Mouse (Mus musculus) adrenal gland, adult 18-20 months (tissue): Measurements from ENCODE around the gene Pgm5. TPM values are rescaled to one million over a fixed set of nuclear protein-coding genes. Genes with fewer than 3 reads are reported as not detected.

Source experiments
- DNase-seq, 2 experiments: peaks; one replicate each; pipeline ENCODE4 v3.0.0; 2021 to 2022; ENCODE audit warnings: low spot score in 2 of 2
- total RNA-seq, 2 experiments: library from RNA; stranded (reverse); gene quantifications; 1 replicate in 1 of 2; 2 replicates in 1 of 2; pipeline ENCODE4 v1.2.3; 2021

Pgm5 gene
- total RNA-seq, 2 experiments from 2014 or later, result 61.1 to 103 TPM

DNA sequence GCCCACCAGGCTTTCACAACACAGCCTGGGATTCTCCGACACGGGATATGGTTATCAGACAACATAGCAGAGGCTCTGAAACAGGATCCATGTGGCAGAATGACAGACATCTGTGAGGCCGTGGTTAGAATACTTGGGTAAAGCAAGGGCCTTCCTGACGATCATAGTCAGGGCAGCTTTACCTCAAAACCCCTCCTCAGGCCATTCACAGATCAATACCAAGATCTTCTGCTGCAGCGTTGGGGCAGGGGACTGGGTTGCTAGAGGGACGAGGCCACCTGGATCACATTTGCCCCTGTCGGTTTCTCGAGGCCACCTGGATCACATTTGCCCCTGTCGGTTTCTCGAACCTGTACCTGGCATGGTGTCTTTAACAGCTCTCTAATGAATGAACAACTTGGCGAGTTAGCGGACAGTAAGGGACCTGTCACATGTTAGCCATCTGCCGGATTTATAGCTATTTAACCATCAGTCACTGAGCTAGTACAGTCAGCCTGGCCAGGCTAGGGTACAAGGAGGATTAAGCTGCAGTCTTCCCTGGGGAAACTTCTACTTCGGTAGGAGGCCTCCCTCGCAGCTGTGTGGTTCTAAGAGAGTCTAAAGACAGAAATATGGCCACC is 76.5 kb downstream of the Pgm5 start:
- no peak for DNase-seq

- DNase-seq, result no peak
Measured at GRCm38 (mm10) chr19:24783736-24784135, 77.9 kb downstream of the Pgm5 start.

DNA sequence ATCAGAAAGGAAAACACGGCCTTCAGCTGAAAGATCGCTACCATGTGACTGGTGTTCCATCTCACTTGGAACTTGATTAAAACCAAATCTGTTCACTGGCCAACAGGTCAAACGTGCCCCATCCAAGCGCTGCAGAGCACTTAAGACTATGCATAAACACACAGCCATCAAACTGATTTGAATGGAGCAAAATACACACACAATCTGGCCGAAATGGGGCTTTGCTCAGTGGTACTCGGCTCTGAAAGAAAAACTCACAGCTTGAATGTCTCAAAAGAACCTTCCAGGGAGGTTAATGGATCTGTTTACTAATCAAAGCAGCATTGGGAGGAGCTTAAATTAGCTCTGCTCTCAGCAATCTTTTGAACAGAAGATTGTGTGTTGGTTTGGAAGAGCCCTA is 81.7 kb downstream of the Pgm5 start:
- DNase-seq, result no peak

DNA sequence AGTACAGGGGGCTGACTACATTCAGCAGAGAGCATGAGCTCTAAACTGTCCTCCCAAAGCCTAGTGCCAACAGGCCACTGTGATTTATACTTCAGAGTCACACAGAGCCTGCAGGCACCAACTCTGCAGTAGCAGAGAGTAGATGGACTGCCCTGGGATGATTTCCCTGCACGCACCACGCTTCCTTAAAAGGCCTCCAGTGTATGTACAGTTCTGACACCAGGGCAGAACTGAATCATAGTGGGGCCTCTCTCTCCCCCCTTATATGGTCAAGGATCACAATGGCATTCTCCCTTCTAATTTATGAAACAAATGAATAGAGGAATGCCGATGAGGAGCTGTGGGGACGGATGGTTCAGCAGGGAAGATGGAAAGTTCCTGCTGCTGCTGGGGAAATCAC is 91.3 kb downstream of the Pgm5 start:
- no peak for DNase-seq

DNA sequence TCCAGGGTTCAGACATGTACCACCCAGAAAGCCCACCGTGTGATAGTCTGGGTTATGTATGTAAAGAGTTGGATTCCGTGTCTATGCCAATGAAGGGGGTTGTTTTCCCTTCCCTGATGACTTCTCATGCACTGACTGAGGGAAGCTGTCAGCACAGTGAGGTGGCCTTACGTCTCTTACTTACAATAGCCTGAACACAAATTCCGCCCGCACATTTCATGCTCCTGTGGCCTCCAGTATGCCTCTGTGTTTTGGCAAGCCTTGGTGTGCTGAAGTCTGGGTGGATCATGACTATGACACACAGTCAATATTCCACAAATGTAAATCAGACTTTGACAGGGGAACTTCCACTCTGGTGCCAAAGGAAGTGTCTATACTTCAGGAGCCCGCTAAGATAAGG is 94.3 kb downstream of the Pgm5 start:
- DNase-seq, result no peak

DNA sequence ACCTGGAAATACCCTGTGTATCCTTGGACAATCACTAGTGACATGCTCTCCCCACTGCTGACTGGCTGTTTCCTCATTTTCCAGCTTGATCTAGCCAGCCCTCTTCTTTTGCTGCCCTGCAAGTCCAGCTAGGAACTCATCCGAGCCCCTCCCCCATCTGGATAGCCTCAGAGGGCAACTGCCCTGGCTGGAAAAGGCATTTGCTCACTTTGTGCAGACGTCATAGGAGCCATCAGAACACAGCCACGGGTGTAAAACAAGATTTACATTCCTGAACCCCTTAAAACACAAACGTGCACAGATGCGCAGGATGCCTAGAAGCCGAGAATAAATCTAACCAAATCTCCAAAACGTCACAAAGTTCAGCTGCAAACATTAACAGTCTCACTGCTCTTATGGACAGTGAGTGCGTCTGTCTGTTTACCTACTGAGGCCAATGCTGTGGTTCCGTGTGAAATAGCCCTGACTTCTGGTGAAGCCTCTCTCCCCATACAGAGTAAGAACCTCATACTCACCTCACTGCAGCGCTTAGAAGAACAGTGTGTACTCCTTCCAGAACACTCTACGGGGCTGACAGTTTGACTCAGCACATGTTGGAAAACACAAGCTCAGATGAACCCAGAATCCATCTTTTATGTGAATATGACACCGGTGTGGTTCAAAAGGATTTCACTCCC is 99.0 kb downstream of the Pgm5 start:
- no peak for DNase-seq

- DNase-seq, result no peak
Measured at GRCm38 (mm10) chr19:24756627-24757026, 105.0 kb downstream of the Pgm5 start.

- no peak for DNase-seq
Measured at GRCm38 (mm10) chr19:24754440-24754785, 107.2 kb downstream of the Pgm5 start.

GRCm38 (mm10) chr19:24753617-24754439 is 107.8 kb downstream of the Pgm5 start:
- DNase-seq, result no peak

DNA sequence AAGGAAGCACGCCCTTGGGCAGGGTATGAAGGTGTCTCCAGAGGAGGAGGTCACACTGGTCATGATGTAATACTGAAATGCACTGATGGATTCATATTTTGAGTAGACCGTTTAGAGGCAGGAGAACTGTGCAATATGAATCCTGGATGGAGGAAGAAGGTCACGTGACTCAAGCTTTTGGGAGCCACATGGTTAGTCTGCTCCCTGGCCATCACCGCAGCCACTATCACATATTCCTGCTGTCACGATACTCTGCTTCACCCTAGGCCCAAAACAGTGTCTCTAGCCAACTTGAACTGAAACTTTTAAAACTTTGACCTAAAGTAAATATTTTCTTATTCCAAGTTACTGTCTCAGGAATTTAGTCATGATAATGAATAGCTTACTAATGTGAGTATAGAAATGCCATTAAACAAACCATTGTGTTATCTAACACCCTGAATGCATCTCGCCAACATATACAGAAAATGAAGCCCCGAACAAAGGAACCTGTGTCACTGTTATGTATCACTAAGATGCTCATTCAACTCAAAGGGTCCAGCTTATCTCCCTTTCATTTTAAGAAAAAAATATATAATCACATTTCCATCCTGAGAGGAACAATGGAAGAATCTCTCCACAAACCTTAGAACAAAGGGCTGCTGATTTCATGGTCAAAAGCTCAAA is 108.6 kb downstream of the Pgm5 start:
- DNase-seq, result no peak

DNA sequence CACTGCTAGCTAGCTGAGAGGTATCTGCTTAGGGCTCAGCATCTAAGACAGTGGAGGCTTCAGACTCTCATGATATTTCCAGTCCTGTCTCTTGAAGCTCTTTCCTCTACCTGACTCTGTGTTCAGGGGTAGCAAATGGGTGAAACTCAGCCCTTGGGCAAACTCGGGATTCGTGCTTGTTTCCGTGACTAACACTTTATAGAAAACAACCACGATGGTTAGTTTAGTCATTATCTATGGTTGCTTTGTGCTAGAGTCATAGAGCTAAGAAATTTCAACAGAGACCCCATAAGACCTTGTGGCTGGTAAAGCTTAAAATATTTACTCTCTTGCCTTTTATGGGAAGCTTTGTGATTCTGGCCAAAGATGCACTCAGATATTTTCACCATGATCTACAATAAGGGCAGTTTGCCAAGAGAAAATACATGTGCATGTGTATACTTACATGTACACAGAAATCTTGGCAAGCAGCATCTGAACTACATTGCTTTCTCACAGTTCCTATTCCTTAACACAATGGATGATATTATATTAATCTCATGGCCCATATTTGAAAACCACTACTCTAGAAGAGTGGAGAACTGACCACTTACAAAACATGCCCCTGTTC is 115.3 kb downstream of the Pgm5 start:
- DNase-seq, result no peak

DNA sequence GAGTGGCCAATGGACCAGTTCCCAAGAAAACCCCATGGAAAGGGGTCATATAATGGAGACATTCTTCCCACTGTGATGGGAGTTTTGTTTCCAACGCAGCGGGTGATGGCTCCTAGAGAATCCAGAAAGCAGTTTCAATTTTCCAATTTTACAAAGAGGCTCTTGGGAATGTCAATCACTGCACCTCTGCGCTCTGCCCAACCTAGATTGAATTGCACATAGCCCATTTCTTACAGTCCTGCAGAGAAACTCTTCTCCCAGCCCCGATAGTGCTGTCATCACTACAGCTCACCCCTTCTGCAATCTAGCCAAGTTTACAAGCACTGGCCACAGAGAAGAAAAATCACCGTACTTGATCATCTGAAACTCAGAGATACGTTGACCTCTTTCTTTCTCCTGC is 119.0 kb downstream of the Pgm5 start:
- no peak for DNase-seq

DNA sequence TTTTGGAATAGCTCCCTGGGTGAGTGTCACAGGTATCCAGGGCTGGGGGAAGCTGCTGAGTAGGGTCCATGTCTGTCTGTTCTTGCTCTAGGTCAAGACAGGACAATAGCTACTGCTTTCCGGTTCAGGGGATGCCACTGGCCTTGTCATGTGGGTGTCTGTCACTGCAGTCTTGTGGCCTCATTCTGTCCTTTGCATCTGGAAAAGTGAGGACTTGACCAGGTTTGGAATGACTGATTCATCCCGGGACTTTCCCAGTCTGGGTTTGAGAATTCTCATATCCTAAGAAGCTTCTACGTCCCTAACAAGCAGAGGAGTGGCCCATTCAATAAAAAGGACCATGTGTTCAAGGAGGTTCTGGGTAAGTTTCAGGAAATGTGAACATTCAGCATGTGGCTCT is 122.9 kb downstream of the Pgm5 start:
- no peak for DNase-seq

DNA sequence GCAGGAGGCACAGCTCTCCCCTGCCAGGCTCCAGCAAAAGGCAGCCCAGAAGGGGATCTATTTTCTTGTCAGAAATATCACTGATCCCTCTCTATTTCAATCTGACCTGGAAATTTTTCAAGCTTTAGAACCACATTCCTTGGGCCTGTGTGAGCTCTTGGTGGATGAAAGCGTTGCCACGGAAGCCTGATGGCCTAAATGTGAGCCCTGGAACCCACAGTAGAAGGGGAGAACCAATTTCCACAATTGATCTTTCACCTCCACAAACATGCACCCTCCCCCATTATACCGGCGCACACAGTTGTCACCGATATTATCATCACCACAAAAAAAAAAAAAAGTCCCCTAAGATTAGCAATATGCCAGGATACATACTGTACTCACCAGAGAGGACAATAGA is 123.6 kb downstream of the Pgm5 start:
- DNase-seq, result no peak

- no peak for DNase-seq
Measured at GRCm38 (mm10) chr19:24735484-24736128, 126.0 kb downstream of the Pgm5 start.

GRCm38 (mm10) chr19:24730661-24731060 is 131.0 kb downstream of the Pgm5 start:
- DNase-seq, result no peak

DNA sequence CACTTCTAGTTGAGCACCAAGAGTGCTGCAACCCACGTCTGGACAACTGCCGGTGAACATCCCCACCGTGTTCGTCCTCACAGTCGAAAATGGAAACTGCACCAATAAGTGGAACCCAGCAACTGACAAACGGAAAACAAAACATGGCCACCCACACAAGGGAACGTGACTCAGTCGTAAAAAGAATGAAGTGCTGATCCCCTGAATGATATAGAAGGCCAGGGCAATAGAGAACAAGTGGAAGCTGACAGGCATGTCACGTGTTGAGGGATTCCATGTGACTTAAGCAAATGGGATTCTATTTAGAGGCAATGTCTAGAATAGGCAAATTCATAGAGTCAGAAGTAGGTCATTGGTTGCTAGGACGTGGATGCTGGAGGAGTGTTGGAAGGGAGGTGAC is 137.3 kb downstream of the Pgm5 start:
- no peak for DNase-seq

- no peak for DNase-seq
Measured at GRCm38 (mm10) chr19:24720448-24720847, 141.2 kb downstream of the Pgm5 start.

DNA sequence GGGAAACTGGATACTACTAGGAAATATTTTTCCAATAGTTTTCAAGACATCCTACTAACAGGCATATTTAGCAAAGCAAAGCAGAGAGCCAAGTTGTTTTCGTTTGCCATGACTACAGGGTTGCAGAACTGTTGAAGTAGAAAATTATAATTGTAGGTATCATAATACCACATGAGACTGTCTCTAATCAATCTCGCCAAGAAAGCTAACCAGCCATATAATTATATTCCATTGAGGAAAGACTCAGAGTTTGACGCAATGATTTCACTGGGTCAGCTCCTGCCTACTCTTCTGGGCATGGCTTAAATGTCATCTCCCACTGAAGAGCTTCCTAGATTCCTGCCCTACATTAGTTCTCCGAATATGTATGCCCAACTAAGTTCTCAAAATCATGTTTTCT is 142.2 kb downstream of the Pgm5 start:
- DNase-seq, result no peak

DNA sequence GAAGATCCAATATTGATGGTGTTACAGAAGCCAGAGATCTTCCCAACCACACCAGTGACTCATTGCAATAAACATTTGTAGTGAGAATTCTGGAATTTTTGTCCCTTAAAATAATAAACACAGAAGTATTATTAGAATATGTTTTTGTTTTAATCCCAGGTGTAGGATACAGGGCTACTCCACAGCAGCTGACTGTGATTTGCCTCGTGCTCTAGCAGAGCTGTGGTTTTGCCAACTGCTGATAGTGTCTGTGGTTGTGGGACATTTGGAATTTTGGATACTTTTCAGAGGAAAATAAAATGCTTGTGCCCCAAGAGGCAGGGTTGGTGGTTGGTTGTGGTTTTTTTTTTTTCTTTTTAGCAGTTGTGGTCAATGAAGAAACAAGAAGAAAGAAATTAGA is 143.6 kb downstream of the Pgm5 start:
- DNase-seq, result no peak
